Mouse (Mus musculus): ENCODE measurements around the gene Kbtbd3. TPM values are rescaled to one million over a fixed set of nuclear protein-coding genes. Genes with fewer than 3 reads are reported as not detected.

The Kbtbd3 gene
- 6.4 and 7.1 TPM in 2 replicates for polyA plus RNA-seq (2015; fragmentation: Nextera tagmentation; extraction: Ambion mirVana)

GRCm38 (mm10) chr9:4309351-4310085 is at the start of gene Kbtbd3, which contains the start of gene Aasdhppt:
Gene Kbtbd3, plus strand, starts transcription at chr9:4309833.
Gene Aasdhppt, minus strand, starts transcription at chr9:4309471.
- H3K9ac ChIP-seq = peak within 1 kb of the TSS; percentile 56
- H3K36me3 ChIP-seq = no peaks in the 10 kb centered on the region
- H3K4me3 ChIP-seq (replicated peaks) = peak within 1 kb of the TSS; percentile 66
- no peaks in the 10 kb centered on the region for H3K9me3 ChIP-seq
- H3K27me3 ChIP-seq (replicated peaks) = no peaks in the 10 kb centered on the region
- H3K4me1 ChIP-seq = no peaks in the 10 kb centered on the region; the same call in 1 of the 2 replicates
- ATAC-seq (ENCODE audit: insufficient read depth, low FRiP score, low read depth) = peak; percentile 98
- peak within 1 kb of the TSS; percentile 73 for H3K4me2 ChIP-seq
- under 1% methylated on average over 53 of the region's 53 CpGs for WGBS
- peak within 1 kb of the TSS; percentile 91 for H3K27ac ChIP-seq

- H3K9ac ChIP-seq = no peak overlapping the region
- H3K36me3 ChIP-seq = no peaks in the 10 kb centered on the region
- ATAC-seq (ENCODE audit: insufficient read depth, low FRiP score, low read depth) = peak; percentile 43; the same call in 1 of the 2 replicates
- H3K4me1 ChIP-seq = no peaks in the 10 kb centered on the region
- peak overlapping the region; percentile 25 for H3K4me2 ChIP-seq
- no peaks in the 10 kb centered on the region for H3K9me3 ChIP-seq
- WGBS = 47% methylated on average over 59 of the region's 65 CpGs
- peak overlapping the region; percentile 34 for H3K4me3 ChIP-seq (replicated peaks)
- H3K27ac ChIP-seq = no peak overlapping the region
- no peaks in the 10 kb centered on the region for H3K27me3 ChIP-seq (replicated peaks)
Measured at GRCm38 (mm10) chr9:4259841-4260745, 49.5 kb upstream of the Kbtbd3 start.

GRCm38 (mm10) chr9:4260746-4261090 is 48.9 kb upstream of the Kbtbd3 start:
- no peak overlapping the region for H3K27ac ChIP-seq
- H3K9me3 ChIP-seq = no peaks in the 10 kb centered on the region
- peak overlapping the region; percentile 34 for H3K4me3 ChIP-seq (replicated peaks)
- ATAC-seq (ENCODE audit: insufficient read depth, low FRiP score, low read depth) = 0 out of 2 replicates have a peak, but pooled peaks have one; percentile 18
- H3K4me2 ChIP-seq = peak overlapping the region; percentile 25; the same call in 1 of the 2 replicates
- no peak overlapping the region for H3K9ac ChIP-seq
- no peaks in the 10 kb centered on the region for H3K27me3 ChIP-seq (replicated peaks)
- no peaks in the 10 kb centered on the region for H3K36me3 ChIP-seq
- 63% methylated on average over 12 of the region's 12 CpGs for WGBS
- no peaks in the 10 kb centered on the region for H3K4me1 ChIP-seq

GRCm38 (mm10) chr9:4266881-4267280 is 42.8 kb upstream of the Kbtbd3 start:
- 95% methylated on average over 3 of the region's 3 CpGs for WGBS
- Histone ChIP-seq H3K4me1 (no peaks in the 10 kb centered on the region), H3K27ac (no peak overlapping the region), H3K9me3 (no peaks in the 10 kb centered on the region), H3K9ac (no peak overlapping the region), H3K27me3 (replicated peaks) (no peaks in the 10 kb centered on the region), H3K36me3 (no peaks in the 10 kb centered on the region), H3K4me2 (no peak overlapping the region), H3K4me3 (replicated peaks) (no peak overlapping the region)
- ATAC-seq (ENCODE audit: insufficient read depth, low FRiP score, low read depth) = no peak

- H3K9ac ChIP-seq = no peak overlapping the region
- H3K27me3 ChIP-seq (replicated peaks) = no peaks in the 10 kb centered on the region
- no peak overlapping the region for H3K4me2 ChIP-seq
- 48% methylated on average over 3 of the region's 3 CpGs for WGBS
- no peak overlapping the region for H3K27ac ChIP-seq
- no peak for ATAC-seq (ENCODE audit: insufficient read depth, low FRiP score, low read depth)
- H3K36me3 ChIP-seq = no peaks in the 10 kb centered on the region
- H3K9me3 ChIP-seq = no peaks in the 10 kb centered on the region
- no peak overlapping the region for H3K4me3 ChIP-seq (replicated peaks)
- H3K4me1 ChIP-seq = no peaks in the 10 kb centered on the region
Measured at GRCm38 (mm10) chr9:4283850-4284249, 25.8 kb upstream of the Kbtbd3 start.

GRCm38 (mm10) chr9:4300466-4300865 is 9.2 kb upstream of the Kbtbd3 start:
- Histone ChIP-seq H3K36me3 (peaks cover 11% of the 10 kb centered on the region; the same call in 1 of the 2 replicates), H3K27ac (no peak overlapping the region), H3K4me1 (no peaks in the 10 kb centered on the region), H3K9me3 (no peaks in the 10 kb centered on the region), H3K27me3 (replicated peaks) (no peaks in the 10 kb centered on the region), H3K4me3 (replicated peaks) (no peak overlapping the region), H3K9ac (no peak overlapping the region), H3K4me2 (no peak overlapping the region)
- no peak for ATAC-seq (ENCODE audit: insufficient read depth, low FRiP score, low read depth)
- 74% methylated on average over 2 of the region's 2 CpGs for WGBS

GRCm38 (mm10) chr9:4304867-4305266 is 4.8 kb upstream of the Kbtbd3 start:
- no peak for ATAC-seq (ENCODE audit: insufficient read depth, low FRiP score, low read depth)
- Histone ChIP-seq H3K36me3 (peaks cover 7% of the 10 kb centered on the region; the same call in 1 of the 2 replicates), H3K27ac (no peak overlapping the region), H3K4me3 (replicated peaks) (no peak overlapping the region), H3K4me1 (no peaks in the 10 kb centered on the region), H3K9me3 (no peaks in the 10 kb centered on the region), H3K27me3 (replicated peaks) (no peaks in the 10 kb centered on the region), H3K4me2 (no peak overlapping the region), H3K9ac (no peak overlapping the region)
- WGBS = 55% methylated on average over 1 of the region's 1 CpGs

- Histone ChIP-seq H3K27me3 (replicated peaks) (no peaks in the 10 kb centered on the region), H3K9ac (peak overlapping the region; percentile 40; the same call in 1 of the 2 replicates), H3K4me1 (no peaks in the 10 kb centered on the region; the same call in 1 of the 2 replicates), H3K9me3 (no peaks in the 10 kb centered on the region), H3K27ac (peak overlapping the region; percentile 72), H3K4me2 (peak overlapping the region; percentile 72), H3K36me3 (no peaks in the 10 kb centered on the region), H3K4me3 (replicated peaks) (peak overlapping the region; percentile 66)
- ATAC-seq (ENCODE audit: insufficient read depth, low FRiP score, low read depth) = peak; percentile 28
- under 1% methylated on average over 36 of the region's 36 CpGs for WGBS
Measured at GRCm38 (mm10) chr9:4308628-4309350, 844 bp upstream of the Kbtbd3 start.

GRCm38 (mm10) chr9:4310706-4311105 is 1.1 kb downstream of the Kbtbd3 start:
- no peak overlapping the region for H3K27ac ChIP-seq
- peak overlapping the region; percentile 73 for H3K4me2 ChIP-seq
- H3K9ac ChIP-seq = no peak overlapping the region
- H3K36me3 ChIP-seq = no peaks in the 10 kb centered on the region
- H3K4me1 ChIP-seq = no peaks in the 10 kb centered on the region; the same call in 1 of the 2 replicates
- no peaks in the 10 kb centered on the region for H3K27me3 ChIP-seq (replicated peaks)
- WGBS = 63% methylated on average over 3 of the region's 3 CpGs
- peak overlapping the region; percentile 66 for H3K4me3 ChIP-seq (replicated peaks)
- ATAC-seq (ENCODE audit: insufficient read depth, low FRiP score, low read depth) = no peak
- H3K9me3 ChIP-seq = no peaks in the 10 kb centered on the region

- no peak overlapping the region for H3K4me3 ChIP-seq (replicated peaks)
- ATAC-seq (ENCODE audit: insufficient read depth, low FRiP score, low read depth) = no peak
- WGBS = 82% methylated on average over 3 of the region's 3 CpGs
- no peaks in the 10 kb centered on the region for H3K36me3 ChIP-seq
- H3K4me2 ChIP-seq = no peak overlapping the region
- H3K27ac ChIP-seq = no peak overlapping the region
- H3K4me1 ChIP-seq = no peaks in the 10 kb centered on the region; the same call in 1 of the 2 replicates
- H3K9ac ChIP-seq = no peak overlapping the region
- H3K27me3 ChIP-seq (replicated peaks) = no peaks in the 10 kb centered on the region
- no peaks in the 10 kb centered on the region for H3K9me3 ChIP-seq
Measured at GRCm38 (mm10) chr9:4311162-4311561, 1.5 kb downstream of the Kbtbd3 start.

GRCm38 (mm10) chr9:4313946-4314345 is 4.3 kb downstream of the Kbtbd3 start:
- Histone ChIP-seq H3K36me3 (no peaks in the 10 kb centered on the region), H3K9me3 (no peaks in the 10 kb centered on the region), H3K9ac (no peak overlapping the region), H3K27ac (no peak overlapping the region), H3K4me1 (no peaks in the 10 kb centered on the region; the same call in 1 of the 2 replicates), H3K4me3 (replicated peaks) (no peak overlapping the region), H3K4me2 (no peak overlapping the region), H3K27me3 (replicated peaks) (no peaks in the 10 kb centered on the region)
- ATAC-seq (ENCODE audit: insufficient read depth, low FRiP score, low read depth) = no peak
- WGBS = 77% methylated on average over 4 of the region's 4 CpGs
